Mouse (Mus musculus): ENCODE data around the gene Zfp784.
A peak's percentile ranks its signal among the peaks of the same experiment; 100 is the strongest.
"Not testable (repeated sequence)": the region's sequence is repeated elsewhere in the genome, so short reads cannot be mapped to it uniquely, and the experiment has no call there.

Gene Zfp784

DNA sequence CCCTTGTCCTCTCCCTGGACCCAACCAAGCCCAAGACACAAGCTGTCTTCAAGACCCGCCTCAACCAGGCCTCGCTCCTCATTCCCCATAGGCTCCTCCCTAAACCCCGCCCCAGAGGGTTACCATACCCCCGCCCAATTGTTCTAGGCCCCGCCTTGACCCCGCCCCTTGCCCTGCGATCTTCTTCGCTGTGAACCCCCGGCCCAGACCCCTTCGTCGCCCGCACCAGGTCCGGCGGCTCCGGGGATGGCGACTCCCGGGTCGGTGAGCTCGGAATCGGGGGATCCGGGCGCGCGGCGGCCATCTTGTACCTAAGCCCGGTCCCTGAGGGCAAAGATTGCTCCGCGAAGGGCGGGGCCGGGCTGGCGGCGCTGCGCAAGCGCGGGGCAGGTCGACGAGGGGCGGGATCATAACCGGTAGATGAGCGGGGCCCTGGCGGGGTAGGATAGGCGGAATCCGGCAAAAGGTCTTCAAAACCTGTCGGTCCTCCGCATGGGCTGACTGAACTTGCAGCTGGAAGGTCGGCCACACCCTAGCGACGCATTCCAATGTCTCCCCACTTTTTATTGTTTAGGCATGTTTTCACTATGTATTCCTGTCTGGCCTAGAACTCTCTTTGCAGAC is at the start of gene Zfp784:
TSS of gene Zfp784 (minus strand) at position 338 of the 624 bp plus-strand sequence.
- peak; percentile 82 for DNase-seq (ENCODE audit: low spot score)

DNA sequence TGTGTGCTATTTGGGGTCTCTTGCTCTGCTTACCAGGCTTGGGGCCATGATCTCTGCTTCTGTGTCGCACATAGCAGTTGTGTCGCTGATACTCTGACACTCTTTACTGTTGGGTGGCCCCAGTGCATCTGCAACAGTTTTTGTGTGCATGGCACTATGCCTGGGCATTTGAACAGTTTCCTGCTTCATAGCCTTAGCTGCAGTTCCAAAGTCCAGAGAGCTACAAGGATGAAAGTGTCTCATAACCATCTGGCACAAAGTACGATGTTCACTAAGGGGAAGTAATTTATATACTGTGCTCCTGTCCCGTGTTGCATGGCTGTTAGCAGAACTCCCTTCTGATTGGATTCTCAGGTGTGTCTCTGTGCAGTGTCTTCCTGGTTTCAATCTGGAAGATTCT is 49.6 kb upstream of the Zfp784 start:
- no peak for DNase-seq (ENCODE audit: low spot score)

DNA sequence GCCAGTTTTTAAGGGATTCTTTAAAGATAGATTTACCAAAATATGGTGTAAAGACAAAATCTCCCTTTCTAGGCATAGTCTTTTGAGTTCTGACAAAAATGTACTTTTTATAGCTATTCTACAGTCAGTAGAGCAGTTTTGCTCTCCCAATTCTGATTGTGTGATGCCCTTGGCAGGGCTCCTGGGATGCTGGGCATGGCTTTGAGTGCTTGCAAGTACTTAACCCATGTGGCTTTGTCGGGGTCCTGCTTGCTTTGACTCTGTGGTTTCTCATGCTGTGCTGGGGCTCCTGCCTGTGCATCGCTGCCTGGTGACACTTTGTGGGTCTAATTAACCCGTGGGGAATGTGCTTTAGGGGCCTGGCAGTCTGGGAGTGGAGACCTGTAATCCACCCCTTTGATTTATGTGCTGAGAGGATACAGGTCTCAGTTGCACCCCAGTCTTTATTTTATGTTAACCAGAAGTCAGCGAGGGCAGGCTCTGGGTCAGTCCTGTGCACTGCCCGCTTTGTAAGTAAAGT is 48.7 kb upstream of the Zfp784 start:
- DNase-seq (ENCODE audit: low spot score) = no peak

DNA sequence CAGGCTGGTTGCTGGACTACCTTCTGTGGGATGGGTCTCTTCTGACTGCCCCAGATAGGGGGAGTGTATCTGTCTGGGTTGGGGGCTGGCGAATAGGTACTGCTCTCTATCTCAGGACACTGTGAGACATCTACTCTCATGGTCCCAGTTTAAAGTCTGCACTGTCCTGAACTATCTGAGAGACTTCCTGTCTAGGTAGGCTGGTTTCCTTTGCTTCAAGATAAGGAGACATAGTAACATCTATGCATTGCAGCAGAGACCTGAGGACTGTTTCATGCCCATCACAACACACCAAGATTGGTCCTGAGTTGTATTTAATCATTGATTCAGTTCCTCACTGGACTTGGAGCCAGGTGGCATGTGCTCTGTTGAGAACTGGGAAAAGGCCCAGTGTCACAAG is 47.3 kb upstream of the Zfp784 start:
- DNase-seq (ENCODE audit: low spot score) = no peak

DNA sequence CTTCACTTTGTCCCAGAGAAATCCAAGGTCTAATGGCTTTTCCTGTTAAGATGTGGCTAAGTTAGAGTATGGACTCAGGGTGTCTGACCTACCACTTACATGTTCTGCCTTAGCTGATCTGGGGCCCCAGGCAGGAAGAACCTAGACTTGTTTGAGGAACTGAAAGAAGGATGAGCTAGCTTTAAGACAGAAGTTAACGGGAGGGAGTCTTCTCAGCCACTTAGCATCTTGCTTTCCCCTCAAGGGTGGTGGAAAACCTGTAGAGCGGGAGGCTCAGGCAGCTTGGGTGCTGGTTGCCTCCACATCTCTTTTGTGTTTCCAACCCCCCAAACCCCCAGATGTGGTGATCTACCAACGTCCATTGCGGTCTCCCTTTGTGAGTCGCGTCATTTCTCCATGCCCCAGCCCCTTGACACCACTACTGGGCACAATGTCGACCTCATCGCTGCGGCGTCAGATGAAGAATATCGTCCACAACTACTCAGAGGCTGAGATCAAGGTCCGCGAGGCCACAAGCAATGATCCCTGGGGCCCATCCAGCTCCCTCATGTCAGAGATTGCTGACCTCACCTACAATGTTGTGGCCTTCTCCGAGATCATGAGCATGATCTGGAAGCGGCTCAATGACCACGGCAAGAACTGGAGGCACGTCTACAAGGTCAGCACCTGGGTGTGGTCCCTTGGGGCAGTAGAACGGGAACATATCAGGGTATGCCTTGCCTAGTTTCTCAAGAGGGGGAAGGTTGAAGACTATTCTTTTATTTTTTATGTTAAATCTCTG is 45.3 kb upstream of the Zfp784 start:
- DNase-seq (ENCODE audit: low spot score) = no peak

DNA sequence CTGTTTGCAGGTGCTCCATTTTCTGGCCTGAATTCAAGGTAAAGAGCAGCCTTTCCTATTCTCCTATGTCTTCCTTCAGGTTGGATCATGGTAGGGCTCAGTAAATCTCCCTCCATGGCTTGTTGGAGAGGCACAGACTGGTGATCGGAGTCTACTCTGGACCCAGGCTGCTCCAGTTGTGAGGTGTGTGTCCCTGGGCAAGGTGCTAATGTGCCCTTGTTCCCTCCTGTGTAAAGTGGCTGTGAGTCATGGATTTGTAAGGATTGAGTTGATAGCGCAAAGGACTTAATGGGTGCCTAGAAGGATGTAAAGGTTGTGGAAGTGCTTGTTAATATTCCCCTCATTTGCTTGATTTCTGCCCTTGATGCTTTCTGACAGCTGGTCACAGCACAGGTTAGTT is 43.7 kb upstream of the Zfp784 start:
- no peak for DNase-seq (ENCODE audit: low spot score)

DNA sequence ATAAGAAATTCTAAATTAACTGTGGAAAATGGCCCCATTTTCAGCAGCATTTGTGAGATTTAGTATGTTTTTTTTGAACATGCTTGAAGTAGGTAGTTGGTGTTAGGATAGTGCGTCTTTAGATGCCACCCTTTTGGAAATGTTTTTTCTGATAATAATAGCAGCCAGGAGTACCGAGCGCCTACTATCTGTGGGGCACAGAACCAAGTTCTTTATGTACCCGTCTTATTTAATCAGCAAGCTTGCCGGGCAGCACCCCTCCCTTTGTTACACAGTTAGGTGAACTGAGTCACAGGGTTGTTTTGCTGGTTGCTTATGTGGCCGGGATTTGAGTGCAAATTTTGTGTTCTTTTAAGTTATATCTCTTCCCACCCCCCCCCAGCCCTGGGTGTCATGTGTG is 43.0 kb upstream of the Zfp784 start:
- DNase-seq (ENCODE audit: low spot score) = no peak

DNA sequence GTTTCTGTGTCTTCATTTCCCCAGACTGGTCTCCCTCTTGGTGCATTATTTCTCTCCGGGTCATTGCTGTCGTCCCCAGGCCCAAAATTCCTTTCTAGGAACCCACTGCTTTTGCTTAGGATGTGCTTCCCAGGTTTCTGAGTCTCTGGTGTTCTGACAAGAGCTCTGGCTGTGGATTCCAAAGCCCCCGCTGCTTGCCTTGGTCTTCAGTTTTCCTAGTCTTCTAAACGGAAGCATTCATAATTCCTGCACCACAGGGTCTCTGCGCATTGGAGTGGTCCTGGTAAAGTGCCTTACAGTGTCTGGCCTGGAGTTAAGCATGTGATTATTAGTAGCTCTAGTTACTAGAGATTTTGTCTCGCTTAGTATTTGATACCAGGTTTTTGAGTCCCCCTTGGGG is 42.6 kb upstream of the Zfp784 start:
- DNase-seq (ENCODE audit: low spot score) = no peak

DNA sequence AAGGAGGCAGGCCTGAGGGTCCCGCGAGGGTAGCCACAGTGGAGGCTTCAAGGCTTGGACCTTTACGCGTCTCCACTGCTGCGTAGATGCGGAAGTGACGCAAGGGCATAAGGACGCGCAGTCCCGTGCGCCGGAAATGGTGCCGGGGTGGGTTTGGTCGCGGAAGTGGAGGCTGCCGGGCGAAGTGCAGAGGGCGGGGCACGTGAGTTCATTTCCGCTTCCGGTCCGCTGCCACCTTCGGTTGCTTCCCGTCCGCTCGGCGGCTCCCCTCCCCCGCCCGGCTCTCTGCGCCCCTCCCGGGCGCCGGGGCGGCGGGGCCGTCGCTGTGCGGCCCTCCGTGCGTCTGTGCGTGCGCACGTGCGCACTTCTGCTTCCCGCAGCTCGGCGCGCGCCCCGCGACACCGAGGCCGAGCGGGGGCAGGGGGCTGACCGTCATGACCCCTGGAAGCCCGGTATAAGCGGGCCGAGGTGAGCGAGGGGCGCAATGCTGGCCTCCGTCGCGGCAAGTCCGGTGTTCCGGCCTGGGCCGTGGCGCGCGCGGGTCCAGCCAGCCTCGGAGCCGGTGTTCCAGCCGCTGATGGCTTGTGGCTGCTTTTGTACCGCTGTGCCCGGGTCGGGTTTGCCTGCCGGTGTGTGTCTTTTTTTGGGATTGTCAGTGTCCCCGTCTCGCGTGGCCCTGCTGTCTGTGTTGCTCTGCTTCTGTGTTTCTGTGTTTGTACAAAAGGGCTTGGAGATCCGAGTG is 41.9 kb upstream of the Zfp784 start, which contains the start of gene Epn1:
TSS of gene Epn1 (plus strand) at position 226 of the 742 bp plus-strand sequence.
- DNase-seq (ENCODE audit: low spot score) = peak; percentile 83

DNA sequence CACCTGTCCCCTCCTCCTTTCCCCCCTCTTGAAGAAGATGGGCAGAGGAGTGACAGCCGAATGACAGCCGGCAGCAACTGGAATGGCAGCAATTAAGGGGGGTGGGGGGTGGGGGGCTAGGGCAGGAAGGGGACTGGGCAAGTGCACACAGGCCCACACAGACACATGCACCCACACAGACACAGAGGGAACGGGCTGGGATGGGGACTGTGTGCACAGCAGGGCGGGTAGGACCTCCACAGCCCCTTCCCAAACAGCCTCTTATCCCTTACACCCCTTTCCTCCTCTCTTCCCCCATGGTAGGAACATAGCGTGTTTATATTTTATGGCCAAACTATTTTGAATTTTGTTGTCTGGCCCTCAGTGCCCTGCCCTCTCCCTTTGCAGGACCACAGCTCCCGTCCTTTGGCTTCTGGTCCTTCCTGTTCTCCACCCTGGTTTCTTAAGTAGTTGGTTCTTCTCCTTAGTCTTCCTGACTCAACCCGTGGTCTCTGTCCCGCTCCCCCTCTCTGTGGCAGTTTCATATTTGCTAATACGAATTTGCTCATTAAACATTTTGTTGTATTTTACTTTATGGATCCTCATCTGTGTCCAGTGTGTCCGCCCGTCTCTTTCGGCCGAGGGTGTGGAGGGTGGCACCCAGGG is 41.2 kb upstream of the Zfp784 start:
- not testable (repeated sequence) for DNase-seq (ENCODE audit: low spot score)

DNA sequence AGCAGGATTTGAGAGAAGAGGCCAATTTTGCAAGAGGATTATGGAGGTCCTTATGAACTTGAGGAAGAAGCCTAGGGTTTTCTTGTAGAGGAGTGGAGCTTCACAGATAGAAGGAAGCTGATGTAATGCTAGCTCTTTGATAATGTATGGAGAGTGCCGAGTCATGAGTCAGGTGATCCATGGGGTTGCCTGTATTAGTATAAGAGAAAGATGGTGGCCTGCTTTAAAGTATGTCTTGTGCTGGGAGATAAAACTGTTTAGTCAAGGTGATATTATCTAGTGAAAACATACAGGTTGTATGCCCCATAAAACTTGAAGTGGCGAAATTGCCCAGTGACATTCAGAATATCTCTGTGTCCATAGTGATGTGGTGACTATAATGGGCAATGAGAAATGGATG is 38.7 kb upstream of the Zfp784 start:
- DNase-seq (ENCODE audit: low spot score) = no peak

DNA sequence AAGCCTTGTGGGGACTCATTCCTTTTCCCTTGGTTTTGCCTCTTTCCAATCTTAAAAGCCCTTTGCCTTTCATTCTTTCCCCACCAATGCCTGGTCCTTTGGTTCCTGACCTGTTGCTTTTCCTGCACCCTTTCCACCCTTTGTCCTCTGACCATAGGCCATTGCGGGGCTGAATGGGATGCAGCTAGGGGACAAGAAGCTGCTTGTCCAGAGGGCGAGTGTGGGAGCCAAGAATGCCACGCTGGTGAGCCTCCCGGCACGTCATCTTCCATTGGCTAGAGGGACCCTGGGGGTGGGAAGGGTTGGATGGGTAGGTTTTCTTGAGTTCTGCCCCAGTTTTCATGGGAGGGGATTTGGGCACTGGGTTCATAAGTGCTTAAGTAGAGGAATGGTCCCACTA is 36.7 kb upstream of the Zfp784 start:
- DNase-seq (ENCODE audit: low spot score) = no peak

DNA sequence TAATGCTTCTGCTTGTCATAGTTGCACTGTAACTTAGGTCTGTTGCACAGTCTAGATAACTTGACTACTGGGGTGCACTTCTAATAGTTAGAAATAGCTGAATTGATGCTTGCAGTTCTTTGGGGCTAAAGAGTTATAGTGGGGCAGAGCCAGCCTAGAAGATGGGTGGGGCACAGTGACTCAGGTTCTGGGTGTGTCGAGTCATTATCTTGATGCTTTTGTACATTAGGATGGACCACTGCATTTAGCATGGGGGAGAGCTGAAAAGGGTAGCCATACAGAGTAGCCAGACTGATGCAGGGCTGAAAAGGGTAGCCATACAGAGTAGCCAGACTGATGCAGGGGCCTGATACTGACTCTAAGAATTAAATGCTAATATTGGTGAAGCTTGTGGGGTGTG is 35.3 kb upstream of the Zfp784 start:
- no peak for DNase-seq (ENCODE audit: low spot score)

DNA sequence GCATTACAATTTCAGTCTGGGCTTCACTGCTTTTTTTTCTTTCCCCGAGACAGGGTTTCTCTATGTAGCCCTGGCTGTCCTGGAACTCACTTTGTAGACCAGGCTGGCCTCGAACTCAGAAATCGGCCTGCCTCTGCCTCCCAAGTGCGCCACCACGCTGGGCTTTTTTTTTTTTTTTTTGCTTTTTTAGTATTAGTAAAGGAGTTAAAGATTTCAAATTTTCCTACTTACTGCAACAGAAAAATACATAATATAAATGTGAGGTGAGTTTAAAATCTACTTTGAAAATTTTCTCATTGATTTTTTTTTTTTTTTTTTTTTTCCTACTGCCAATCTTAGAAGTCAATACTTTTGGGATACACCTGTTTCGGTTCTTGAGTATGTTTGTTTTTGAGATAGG is 26.6 kb upstream of the Zfp784 start:
- DNase-seq (ENCODE audit: low spot score) = no peak

DNA sequence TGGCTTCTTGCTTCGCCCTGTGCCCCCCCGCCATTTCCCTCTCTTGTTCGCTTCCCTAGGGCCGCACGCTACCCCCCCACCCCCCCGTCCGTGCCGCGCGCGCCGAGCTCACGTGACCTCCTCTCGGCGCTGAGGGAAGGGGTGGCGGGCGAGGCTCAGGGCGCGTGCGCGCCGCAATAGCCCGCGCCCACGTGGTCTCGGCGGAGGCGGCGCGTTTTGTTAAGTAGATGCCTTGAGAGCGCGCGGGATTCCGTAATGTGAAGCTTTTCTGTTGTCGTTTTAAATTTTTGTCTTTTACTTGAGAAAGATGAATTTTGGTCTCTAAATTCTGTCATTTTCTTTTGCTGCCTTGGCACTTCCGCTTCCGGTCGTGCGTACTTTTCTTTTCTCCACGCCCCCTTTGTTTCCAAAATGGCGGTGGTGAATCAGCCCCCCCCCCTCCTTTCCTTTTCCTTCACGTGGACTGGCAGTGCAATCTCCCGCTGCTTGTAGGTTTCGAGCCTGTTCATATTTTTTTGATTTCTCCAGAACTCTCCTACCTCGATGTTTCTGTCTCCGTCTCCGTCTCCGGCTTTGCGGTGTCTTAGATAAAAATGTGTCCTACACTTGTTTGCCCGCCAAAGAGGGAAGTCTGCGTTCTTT is 24.2 kb upstream of the Zfp784 start:
- no peak for DNase-seq (ENCODE audit: low spot score)

DNA sequence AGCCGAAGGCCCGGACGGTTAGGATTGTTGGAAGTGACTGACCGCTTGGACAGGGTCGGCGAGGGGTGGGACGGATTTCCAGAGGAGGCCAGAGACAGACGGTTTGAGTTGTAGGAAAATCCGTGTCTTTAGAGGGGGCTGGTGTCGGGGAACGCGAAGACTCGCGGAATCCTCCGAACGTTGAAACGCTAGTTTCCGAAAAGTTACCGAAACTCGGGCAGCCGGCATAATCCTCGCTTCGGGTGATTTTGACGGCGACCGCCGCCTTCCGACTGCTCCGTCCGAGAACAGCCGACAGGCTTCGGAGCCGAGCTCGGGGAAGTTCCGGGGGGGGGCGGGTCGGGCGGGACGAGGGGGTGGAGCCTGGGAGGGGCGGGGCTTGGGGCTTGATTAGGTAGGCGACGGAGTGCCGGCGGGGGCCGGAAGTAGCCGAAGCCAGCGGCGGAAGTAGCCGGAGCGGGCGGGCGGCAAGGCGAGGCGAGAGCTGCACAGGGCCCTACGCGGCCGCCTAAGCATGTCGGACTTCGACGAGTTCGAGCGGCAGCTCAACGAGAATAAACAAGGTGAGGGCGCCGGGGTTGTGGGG is 23.6 kb upstream of the Zfp784 start, which contains the start of gene U2af2:
TSS of gene U2af2 (plus strand) at position 370 of the 586 bp plus-strand sequence.
- no peak for DNase-seq (ENCODE audit: low spot score)

DNA sequence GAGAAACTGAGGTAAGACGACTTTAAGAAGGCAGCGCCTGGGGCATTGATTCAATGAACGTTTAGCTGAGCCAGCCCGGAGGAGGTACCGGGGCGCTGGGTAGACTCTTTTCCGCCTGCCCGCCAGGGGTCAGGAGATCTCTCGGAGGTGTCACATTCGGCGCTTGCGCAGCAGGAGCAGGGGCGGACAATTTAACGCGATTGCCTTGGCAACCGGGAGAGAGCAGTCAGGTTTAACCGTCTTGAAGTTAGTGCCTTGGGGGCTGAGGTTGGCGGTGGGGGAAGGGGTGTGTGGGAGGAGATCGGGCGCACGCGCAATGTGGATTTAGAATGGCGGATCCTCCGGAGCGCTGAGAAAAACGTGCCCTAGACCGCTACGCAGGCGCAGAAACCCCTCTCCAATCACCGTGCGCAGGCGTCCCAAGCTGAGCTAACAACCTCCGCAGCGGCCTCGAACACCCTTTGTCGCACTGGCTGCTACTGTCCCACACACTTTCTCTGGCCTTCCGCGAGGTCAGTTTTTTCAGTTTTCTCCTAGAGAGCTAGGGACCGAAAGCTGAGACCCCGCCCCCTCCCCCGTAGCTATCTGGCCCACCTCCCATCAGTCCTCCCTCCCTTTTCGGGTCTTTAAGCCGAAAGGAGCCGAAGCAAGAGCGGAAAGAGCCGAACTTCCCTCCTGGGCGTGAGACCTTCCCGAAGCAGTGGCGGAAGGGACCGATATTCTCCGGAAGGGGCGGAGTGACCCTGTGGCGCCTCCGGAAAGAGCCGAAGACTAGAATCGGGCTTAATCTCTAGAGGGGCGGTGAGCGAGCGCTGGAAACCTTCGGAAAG is 22.9 kb upstream of the Zfp784 start:
- DNase-seq (ENCODE audit: low spot score) = peak; percentile 98

DNA sequence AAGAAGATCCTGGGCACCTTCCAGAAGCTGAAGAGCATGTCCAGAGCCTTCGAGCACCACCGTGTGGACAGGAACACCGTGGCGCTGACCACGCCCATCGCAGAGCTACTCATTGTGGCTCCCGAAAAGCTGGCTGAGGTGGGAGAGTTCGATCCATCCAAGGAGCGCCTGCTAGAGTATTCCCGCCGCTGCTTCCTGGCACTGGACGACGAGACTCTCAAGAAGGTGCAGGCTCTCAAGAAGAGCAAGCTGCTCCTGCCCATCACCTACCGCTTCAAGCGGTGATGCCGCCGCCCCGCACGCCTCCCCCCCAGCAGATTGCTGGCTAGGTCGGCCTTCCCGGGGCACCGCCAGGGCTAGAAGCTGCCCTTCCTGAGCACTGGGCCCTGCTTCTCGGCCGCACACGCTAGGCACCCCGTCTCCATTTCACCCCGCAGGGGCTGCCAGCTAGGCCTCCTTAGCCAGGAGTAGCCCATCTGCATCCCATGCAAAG is 22.0 kb upstream of the Zfp784 start:
- DNase-seq (ENCODE audit: low spot score) = no peak

DNA sequence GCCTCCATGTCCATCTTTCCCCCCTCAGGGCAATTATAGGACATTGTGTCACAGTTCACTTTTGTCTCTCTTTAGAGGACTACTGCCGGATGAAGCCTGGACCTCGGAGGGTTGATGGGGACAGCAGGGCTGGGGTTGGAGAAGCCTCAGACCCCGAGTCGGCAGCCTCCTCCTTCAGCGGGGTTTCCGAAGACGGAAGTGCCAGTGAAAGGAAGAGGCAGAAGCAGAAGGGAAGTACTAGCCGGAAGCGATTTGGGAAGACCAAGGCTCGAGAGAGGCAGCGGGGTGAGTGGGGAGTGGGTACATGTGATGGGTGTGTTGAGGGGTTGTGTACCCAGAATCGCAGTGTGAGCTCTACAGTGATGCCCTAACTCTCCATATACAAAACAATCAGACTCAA is 21.2 kb upstream of the Zfp784 start:
- no peak for DNase-seq (ENCODE audit: low spot score)

DNA sequence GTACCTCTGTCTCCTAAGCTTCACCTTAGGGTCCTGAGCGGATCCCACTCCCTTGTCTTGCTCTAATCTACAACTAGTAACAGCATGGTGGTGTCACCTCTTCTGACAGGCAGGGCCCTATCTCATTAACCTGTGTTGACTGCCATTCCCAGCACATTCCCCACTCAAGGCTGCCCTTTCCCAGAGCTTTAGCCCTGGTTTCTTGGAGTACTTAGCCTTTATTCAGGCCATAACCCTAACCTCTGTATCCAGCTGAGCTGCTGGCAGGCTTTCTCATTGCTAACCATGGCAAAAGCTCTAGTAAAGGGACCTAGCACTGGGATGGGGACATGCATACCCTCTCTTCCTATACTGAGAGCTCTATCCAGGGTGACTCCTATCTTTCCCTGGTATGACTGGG is 20.4 kb upstream of the Zfp784 start:
- DNase-seq (ENCODE audit: low spot score) = no peak
